Mouse (Mus musculus): Measurements from ENCODE around the gene Dach1.
A peak's percentile ranks its signal among the peaks of the same experiment; 100 is the strongest.

Dach1 gene

DNA sequence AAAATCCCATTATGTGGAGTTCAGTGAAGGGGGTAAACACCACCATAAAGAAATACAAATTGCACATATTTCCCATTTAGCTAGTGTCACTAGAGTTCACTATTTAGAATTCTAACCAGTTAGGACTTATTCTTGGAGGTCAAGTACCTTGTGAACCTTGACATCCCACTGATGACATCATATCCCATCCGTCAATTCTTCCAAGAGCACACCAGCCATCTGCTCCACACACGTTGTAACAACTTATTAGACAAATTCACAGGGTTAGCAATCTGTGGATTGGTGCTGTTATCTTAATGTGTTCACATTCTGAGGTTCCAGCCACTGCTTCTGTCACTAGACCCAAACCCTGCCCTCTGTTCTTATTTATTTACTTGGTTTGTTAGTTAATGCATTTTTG, 312.3 kb downstream of the Dach1 start:
- no peak for DNase-seq (ENCODE audit: low spot score in 2 of 2)

GRCm38 (mm10) chr14:97855345-97855744, 314.2 kb downstream of the Dach1 start:
- no peak for DNase-seq (ENCODE audit: low spot score in 2 of 2)

DNA sequence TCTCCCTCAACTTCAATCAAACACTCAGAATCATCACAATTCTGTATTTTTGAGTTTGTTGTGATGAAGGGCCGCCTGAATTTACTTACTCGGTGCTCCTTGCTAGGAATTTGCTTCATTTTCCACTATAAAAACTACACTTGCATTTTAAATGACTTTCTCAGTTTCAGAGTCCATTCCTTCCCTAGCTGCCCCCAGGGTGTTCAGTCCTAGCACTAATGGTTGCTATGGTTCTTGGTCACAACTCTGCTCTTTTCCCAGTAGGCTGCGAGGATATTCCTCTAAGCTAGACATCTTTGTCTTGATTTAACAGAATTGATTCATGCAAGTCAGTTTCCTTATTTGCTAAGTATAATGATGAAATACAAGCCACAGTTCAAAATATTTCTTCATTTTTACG, 319.1 kb downstream of the Dach1 start:
- no peak for DNase-seq (ENCODE audit: low spot score in 2 of 2)

DNA sequence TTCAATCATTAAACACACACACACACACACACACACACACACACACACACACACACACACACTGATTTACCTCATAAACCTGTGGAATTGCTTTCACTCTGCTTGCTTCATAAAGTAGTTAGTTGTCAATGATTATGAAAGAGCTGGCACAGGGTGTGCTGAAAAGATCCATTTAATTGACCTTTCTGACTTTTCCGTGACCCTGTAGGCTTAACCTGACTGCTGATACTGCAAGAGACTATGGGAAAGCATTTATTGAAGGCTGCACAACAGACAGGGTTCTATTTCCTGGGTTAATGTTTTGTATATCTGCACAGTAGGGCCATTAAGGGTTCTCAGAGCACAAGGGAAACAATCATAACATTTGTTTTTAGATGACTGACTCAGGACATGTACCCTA, 321.9 kb downstream of the Dach1 start:
- peak in 1 of 2 experiments; percentile 11 for DNase-seq (ENCODE audit: low spot score in 2 of 2)

DNA sequence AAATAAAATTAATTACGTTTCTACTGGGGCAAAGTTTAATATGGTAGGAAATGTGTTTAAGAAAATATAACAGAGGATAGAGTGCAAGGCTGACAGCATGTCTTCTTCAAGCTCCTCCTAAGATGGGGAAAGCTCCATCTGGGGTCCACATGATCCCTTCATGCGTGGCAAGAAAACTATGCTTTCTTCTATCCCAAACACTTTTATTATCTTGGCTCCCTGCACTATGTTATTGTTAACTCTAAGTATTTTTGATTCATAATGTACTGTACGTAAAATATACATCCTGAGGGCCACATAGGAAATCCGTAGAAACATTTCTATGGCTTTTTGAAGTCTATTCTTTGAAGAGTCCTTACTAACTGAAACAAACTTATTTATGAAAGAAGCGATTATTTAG, 330.3 kb downstream of the Dach1 start:
- no peak for DNase-seq (ENCODE audit: low spot score in 2 of 2)

GRCm38 (mm10) chr14:97829865-97830264, 339.7 kb downstream of the Dach1 start:
- no peak for DNase-seq (ENCODE audit: low spot score in 2 of 2)

DNA sequence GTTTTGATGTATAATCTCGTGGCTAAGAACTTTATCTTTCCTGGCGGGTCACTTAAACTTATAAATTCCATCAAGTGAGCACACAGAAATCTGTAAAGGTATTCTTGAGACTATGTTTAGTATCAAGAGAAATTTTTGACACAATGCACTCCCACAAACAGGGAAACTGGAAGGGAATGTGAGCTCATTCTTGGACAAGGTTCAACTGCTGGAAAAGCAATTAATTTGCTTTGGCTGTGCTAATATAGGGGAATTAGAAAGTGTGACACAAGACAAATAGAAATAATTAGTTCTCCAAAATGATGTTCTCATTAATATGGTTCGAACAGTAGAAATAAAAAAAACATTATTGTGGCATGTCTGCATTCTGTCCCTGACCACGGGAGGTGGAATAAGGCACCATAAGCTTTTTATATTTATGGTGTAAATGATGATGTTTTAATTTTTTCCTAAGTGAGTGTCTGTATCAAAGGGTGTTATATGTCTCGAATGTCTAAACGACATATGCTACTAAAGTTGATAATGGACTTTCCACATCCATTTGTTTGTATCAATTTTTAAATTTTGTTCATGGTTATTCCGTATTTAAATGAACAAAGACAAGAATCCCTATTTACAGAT, 354.9 kb downstream of the Dach1 start:
- DNase-seq (ENCODE audit: low spot score in 2 of 2): peak; percentile 67 to 73

DNA sequence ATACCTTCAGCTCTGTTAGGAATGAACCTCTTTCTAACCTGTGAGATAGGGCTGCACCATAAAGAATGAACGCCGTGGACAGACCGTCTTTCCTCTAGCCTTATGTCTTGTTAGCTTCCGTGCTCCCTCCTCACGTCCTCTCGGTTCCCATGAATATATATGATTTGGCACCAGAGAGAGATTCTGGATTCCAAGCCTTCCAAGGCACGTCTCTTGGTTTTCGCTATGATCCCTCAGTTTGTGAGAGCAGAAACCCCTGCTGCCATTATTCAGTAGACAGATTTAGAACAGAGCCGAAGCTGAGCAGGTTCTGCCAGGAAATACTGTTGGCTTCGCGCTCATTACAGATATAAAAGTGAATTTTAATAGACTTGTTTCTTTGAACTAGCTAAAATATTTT, 356.0 kb downstream of the Dach1 start:
- DNase-seq (ENCODE audit: low spot score in 2 of 2): no peak

DNA sequence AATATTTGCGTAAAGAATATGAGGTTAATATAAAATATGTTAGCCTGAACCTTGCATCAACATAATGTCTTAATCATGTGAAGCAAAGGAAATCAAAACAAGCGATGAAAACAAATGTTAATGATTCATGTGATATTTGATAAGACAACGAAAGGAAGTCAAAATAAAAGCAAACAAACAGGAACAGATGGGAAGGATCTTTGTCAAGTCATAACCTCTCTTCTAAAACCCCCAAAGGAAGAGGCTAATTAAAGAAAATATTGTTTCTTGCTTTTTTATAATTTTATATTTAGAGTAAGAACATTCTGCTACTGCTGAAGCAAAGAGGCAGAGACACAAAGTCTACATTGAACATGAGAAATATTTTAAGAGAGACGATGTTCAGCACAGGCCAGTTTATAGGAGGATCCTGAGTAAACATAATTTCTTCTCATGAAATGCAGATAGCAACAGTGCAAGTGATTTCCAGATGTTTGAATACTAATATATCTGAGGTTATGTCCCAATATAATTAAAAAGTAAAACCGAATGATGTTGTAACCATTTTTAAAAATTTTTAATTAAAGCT, 374.1 kb downstream of the Dach1 start:
- peak in 1 of 2 experiments; percentile 3 for DNase-seq (ENCODE audit: low spot score in 2 of 2)

GRCm38 (mm10) chr14:97774135-97774767, 395.3 kb downstream of the Dach1 start:
- DNase-seq (ENCODE audit: low spot score in 2 of 2): no peak

GRCm38 (mm10) chr14:97754400-97754799, 415.2 kb downstream of the Dach1 start:
- no peak for DNase-seq (ENCODE audit: low spot score in 2 of 2)

- DNase-seq (ENCODE audit: low spot score in 2 of 2): no peak
Measured at GRCm38 (mm10) chr14:97753973-97754372, 415.6 kb downstream of the Dach1 start.

GRCm38 (mm10) chr14:97743252-97743651, 426.3 kb downstream of the Dach1 start:
- no peak for DNase-seq (ENCODE audit: low spot score in 2 of 2)

- no peak for DNase-seq (ENCODE audit: low spot score in 2 of 2)
Measured at GRCm38 (mm10) chr14:97742785-97743184, 426.8 kb downstream of the Dach1 start.

Measured in heart, adult 9 months (tissue).